Mouse (Mus musculus): ENCODE data around the gene Mrps21. TPM values are rescaled to one million over a fixed set of nuclear protein-coding genes. Genes with fewer than 3 reads are reported as not detected.
"Not testable (repeated sequence)": the region's sequence is repeated elsewhere in the genome, so short reads cannot be mapped to it uniquely, and the experiment has no call there.

Mrps21 gene
- total RNA-seq, 1 experiment from 2014 or later, result 315 TPM

GRCm38 (mm10) chr3:95857050-95857449 lies 14.3 kb downstream of the Mrps21 start:
- ATAC-seq (replicated peaks; ENCODE audit: low read depth, poor library complexity, severe bottlenecking), result not testable (repeated sequence)

GRCm38 (mm10) chr3:95856115-95856514 lies 15.2 kb downstream of the Mrps21 start:
- no peak for ATAC-seq (replicated peaks; ENCODE audit: low read depth, poor library complexity, severe bottlenecking)

DNA sequence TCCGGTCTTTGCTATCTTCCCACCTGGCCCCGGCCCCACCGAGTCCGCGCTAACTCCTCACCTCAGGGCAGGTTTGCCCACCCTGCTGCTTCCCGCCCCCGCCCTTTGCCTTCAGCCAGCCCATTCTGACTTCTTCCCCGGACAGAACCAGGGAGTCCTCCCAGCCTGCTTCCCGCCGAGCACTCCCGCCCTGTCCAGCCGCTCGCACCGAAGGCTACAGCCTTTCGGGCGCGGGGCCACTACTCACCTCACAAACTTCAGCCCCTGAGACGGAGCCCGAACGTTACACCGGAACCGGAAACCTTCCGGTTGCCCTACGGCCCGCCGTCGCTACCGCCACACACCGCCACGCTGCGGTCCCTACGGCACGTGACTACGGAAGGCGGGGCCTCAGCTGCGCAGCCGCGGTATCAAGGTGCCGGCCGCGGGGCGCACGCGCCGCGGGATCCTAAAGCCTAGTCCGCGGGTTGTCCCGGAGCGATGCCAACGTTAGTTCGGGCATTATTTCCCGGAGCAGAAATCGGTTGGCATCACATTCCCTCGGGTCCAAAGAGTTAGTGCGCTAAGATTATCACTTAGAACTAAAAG lies 15.7 kb downstream of the Mrps21 start, which contains the start of gene Prpf3:
Prpf3 (minus strand) TSS at position 384 of the 588 bp plus-strand sequence.
- peak; percentile 95 for ATAC-seq (replicated peaks; ENCODE audit: low read depth, poor library complexity, severe bottlenecking)

DNA sequence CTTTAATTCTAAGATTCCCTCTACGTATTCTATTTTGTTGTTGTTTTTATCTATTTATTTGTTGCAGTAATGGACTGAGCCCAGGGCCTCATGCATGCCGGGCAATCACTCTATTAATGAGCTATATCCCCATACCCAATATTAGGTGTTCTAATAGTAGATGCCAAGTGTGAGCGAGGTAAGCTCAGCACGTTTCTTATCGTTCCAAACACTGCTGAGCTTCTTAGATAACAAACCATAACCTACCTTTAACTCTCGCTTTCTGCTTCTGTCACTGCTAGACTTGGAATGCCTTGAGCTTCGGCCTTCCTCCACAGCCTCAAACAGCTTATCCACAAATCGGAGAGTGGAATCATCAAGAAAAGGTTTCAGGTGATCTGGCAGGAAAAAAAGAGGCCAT lies 20.0 kb downstream of the Mrps21 start:
- no peak for ATAC-seq (replicated peaks; ENCODE audit: low read depth, poor library complexity, severe bottlenecking)

DNA sequence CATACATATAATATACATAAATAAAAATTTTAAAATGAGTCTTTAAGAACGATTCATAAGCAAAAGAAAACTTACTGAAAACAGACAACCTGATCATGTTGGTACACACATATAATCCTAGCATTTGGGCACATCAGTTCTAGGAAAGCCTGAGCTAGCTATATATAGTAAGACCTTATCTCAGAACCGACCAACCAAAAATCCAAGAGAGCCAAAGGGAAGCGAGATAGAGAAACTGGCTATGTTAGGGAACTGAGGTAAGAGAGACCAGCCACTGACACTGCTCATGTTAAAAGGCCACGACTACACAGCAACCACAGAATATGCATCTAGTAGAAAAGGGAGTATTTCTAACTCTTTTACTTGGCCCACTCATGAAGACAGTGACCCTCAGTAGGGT lies 20.7 kb downstream of the Mrps21 start:
- no peak for ATAC-seq (replicated peaks; ENCODE audit: low read depth, poor library complexity, severe bottlenecking)

DNA sequence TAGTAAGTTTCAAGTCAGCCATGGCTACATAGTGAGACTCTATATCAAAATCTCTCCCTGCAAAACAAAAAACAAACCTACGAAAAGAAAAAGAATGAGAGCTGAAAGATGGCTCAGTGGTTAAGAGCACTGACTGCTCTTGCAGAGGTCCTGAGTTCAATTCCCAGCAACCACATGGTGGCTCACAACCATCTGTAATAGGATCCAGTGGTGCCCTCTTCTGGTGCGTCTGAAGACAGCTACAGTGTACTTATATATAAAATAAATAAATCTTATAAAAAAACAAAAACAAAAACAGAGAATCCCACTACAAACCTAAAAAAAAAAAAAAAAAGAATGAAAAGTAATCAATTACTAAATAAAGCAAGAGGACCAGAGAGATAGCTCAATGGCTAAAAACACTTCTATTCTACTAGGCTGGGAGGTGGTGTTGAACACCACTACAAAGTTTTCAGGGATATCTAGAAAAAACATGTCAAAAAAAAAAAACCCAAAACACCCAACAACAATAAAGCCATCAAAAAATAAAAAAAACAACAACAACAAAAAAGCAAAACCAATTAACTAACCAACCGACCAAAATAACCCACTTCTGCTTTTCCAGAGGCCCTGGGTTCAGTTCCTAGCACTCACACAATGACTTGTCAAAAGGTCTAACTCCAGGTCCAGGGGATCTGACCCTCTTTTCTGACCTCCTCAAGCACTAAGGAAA lies 28.7 kb downstream of the Mrps21 start:
- ATAC-seq (replicated peaks; ENCODE audit: low read depth, poor library complexity, severe bottlenecking), result no peak

DNA sequence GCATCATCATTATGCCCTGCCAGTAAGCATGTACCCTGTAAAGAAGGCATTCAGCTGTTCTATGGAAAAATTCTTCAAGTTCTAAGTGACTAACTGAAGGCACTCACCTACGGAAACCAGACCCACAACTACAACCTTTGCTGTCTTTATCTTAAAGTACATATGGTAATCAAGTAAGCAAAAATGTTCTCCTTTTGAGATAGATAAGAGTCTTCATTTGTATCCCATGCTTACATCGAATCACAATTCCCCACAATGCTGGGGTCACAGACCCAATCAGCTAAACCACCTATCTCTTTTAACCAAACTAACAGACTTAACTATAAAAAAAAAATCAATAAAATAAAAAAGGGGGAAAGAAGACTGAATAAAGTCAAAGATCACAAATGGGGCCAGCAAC lies 32.1 kb downstream of the Mrps21 start:
- ATAC-seq (replicated peaks; ENCODE audit: low read depth, poor library complexity, severe bottlenecking), result no peak

DNA sequence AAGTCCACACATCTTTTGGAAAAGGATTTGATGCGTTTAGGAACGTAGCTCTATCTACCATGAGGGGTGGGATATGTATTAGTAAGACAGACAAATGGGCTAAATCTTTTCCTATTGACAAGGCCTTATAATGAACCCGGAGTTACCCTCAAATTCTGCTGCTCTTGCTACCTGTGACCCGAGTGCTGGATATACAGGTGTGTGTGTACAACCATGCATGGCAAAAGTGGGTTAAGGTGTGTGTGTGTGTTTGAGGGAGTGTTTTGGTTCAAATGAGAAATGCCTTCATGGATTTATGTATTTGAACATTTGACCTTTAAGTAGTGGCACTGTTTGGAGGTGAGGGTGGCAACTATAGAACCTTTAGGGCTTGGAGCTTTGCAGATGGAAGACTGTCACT lies 42.3 kb downstream of the Mrps21 start:
- ATAC-seq (replicated peaks; ENCODE audit: low read depth, poor library complexity, severe bottlenecking), result no peak

GRCm38 (mm10) chr3:95826275-95826674 lies 45.0 kb downstream of the Mrps21 start:
- no peak for ATAC-seq (replicated peaks; ENCODE audit: low read depth, poor library complexity, severe bottlenecking)

DNA sequence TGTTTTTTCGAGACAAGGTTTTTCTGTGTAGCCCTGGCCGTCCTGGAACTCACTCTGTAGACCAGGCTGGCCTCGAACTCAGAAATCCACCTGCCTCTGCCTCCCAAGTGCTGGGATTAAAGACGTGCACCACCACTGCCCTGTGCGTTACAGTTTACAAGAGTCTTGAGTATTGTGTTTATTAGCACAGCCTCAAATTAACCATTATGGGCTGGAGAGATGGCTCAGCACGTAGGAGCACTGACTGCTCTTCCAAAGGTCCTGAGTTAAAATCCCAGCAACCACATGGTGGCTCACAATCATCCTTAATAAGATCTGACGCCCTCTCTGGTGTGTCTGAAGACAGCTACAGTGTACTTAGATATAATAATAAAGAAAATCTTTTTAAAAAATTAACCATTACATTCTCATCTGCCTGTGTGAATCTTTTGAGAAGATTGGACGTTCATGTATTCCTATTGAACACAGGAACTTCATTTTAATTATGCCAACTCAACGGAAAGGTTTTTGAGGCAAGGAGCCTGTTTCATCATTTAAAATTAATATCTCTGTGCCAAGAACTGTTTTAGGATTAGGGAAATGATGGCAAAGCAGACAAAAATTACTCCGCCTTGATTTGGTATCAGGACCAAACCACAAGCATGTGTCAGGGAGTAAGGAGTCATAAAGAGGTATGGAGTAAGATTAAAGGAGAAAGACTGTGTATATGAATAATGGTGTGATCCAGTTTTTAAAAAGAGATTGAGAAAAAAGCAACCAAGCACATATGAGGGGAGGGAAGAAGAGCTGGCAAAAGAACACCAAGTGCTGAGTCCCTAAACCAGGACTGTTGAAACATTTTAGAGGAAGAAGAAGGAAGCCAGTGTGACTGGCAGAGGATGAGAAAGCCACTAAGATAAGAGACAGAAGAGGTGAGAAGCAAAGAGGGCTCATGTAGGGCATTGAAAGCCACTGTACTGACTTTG lies 51.0 kb downstream of the Mrps21 start:
- ATAC-seq (replicated peaks; ENCODE audit: low read depth, poor library complexity, severe bottlenecking), result no peak

DNA sequence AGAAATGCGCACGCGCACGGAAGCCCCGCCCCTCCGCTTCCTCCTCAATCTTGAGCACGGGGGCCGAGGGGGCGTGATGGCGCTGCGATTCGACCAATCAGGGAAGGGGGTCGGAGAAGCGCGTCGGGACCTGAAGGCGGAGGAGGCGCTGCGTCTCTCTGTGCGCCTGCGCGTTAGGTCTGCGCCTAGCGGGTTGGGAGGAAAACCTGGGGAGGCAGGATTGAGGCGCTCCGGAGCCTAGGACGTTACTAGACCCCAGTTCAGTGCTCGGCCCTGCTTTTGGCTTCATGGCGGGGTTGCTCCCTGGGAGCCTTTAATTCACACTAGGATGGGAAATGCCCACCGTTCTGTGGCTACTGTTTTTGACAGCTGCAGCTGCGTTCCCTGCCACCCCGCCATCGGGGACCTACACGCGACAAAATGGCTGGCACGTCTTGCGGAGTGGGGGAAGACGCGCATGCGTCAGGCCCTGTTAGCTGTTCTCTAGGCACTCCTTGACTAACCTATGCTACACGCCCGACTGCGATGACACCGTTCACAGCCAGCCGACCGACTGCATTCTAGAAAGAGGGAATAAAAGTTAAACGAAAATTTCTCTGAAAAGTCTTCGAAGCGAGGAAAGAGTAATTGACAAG lies 51.9 kb downstream of the Mrps21 start:
- ATAC-seq (replicated peaks; ENCODE audit: low read depth, poor library complexity, severe bottlenecking), result peak; percentile 93

- ATAC-seq (replicated peaks; ENCODE audit: low read depth, poor library complexity, severe bottlenecking), result peak; percentile 26; the same call in 1 of the 2 replicates
Observed at GRCm38 (mm10) chr3:95818571-95819288, 52.6 kb downstream of the Mrps21 start, which contains the start of gene Rprd2. Gene Rprd2 (minus strand): TSS chr3:95818863.

DNA sequence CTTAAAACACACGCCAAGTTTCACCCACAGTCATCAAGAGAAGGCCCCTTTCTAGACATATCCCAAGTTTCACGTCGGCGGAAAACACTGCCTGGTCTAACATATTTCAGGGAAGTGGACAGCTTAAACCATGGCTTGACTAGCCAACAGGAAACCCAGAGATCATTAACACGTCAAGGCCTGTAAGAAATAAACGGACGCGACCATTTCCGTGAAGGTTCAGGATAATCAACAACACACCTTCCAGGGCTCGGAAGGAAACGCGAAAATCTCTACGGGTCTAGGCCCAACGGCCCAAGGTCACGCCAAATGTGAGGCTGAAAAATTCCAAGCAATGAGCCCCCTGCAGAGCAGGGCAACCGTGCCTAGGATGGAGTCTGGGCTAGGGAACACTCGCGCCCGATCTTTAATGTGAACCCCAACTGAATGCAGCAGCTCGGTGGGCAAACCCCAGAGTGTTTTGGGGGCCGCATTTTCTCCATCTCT lies 53.2 kb downstream of the Mrps21 start:
- ATAC-seq (replicated peaks; ENCODE audit: low read depth, poor library complexity, severe bottlenecking), result no peak

- ATAC-seq (replicated peaks; ENCODE audit: low read depth, poor library complexity, severe bottlenecking), result peak; percentile 16; the same call in 1 of the 2 replicates
Observed at GRCm38 (mm10) chr3:95816681-95817080, 54.6 kb downstream of the Mrps21 start.

Other genes starting within 250 kb of the Mrps21 start
- 79.4 and 79.7 TPM in 2 replicates for gene Ensa, start 246.5 kb downstream of the Mrps21 start, total RNA-seq (2017)
- 141 and 159 TPM in 2 replicates for gene Mcl1, start 212.7 kb downstream of the Mrps21 start, total RNA-seq (2017)
- 0.37 TPM in 1 of 2 replicates, not detected in the other for gene Adamtsl4, start 183.6 kb downstream of the Mrps21 start, total RNA-seq (2017)
- not detected in 2 replicates for gene Ecm1, start 131.9 kb downstream of the Mrps21 start, total RNA-seq (2017)
- gene Tars2, start 111.3 kb downstream of the Mrps21 start, total RNA-seq (2017), result 44.5 and 45.6 TPM in 2 replicates
- gene Rprd2, start 52.7 kb downstream of the Mrps21 start, total RNA-seq (2017), result 26.5 and 27.2 TPM in 2 replicates
- gene Prpf3, start 15.6 kb downstream of the Mrps21 start, total RNA-seq (2017), result 41.0 and 63.6 TPM in 2 replicates
- 14.6 and 18.5 TPM in 2 replicates for gene Ciart, start 10.7 kb upstream of the Mrps21 start, total RNA-seq (2017)
- 43.4 and 62.9 TPM in 2 replicates for gene BC028528, start 20.5 kb upstream of the Mrps21 start, total RNA-seq (2017)
- gene Aph1a, start 22.4 kb upstream of the Mrps21 start, total RNA-seq (2017), result 32.3 and 40.9 TPM in 2 replicates
- gene Car14, start 33.2 kb upstream of the Mrps21 start, total RNA-seq (2017), result not detected in 2 replicates
- gene Anp32e, start 57.7 kb upstream of the Mrps21 start, total RNA-seq (2017), result 560 and 574 TPM in 2 replicates
- gene Plekho1, start 124.5 kb upstream of the Mrps21 start, total RNA-seq (2017), result 28.9 and 33.8 TPM in 2 replicates
- gene Vps45, start 186.9 kb upstream of the Mrps21 start, total RNA-seq (2017), result 19.6 and 35.9 TPM in 2 replicates
- 10.9 and 11.8 TPM in 2 replicates for gene Otud7b, start 233.0 kb upstream of the Mrps21 start, total RNA-seq (2017)

Data from common myeloid progenitor, adult 5-6 weeks (primary cell).